Mouse (Mus musculus) myocyte (in vitro differentiated cells): ENCODE measurements at regions not wholly inside any gene's neighbourhood (a gene's known extent, or its start where the extent isn't known, plus 50 kb on each side); places are given as distances from the start of the nearest gene placed in this dataset.

Experiments used
- CEBPB ChIP-seq: IDR thresholded peaks from 2 replicates; pipeline ENCODE4 v1.6.1; 2011; ENCODE audit warnings: mild to moderate bottlenecking, moderate library complexity; ENCODE audit not compliant: poor library complexity, insufficient read depth, severe bottlenecking
- E2F4 ChIP-seq: IDR thresholded peaks from one replicate; pipeline ENCODE4 v1.6.1; 2011; ENCODE audit warnings: mild to moderate bottlenecking, control low read depth, moderate library complexity; ENCODE audit not compliant: insufficient read depth
- MAX ChIP-seq: IDR thresholded peaks from one replicate; pipeline ENCODE4 v1.6.1; 2011; ENCODE audit warnings: low read depth, mild to moderate bottlenecking, control low read depth
- MYOD1 ChIP-seq, 3 experiments: IDR thresholded peaks; one replicate each; pipeline ENCODE4 v1.6.1; 2011; ENCODE audit warnings: control low read depth in 2 of 3, low read depth in 2 of 3, mild to moderate bottlenecking in 2 of 3, moderate library complexity in 1 of 3; ENCODE audit not compliant: insufficient read length in 2 of 3, control insufficient read depth in 1 of 3
- MYOG ChIP-seq, 3 experiments: IDR thresholded peaks; one replicate each; pipeline ENCODE4 v1.6.1; 2011; ENCODE audit warnings: control low read depth in 2 of 3, low read depth in 2 of 3, mild to moderate bottlenecking in 2 of 3; ENCODE audit not compliant: insufficient read length in 2 of 3, control insufficient read depth in 1 of 3, insufficient read depth in 1 of 3
- POLR2A ChIP-seq: IDR thresholded peaks from one replicate; pipeline ENCODE4 v1.6.1; 2011; ENCODE audit warnings: low read depth, mild to moderate bottlenecking, control low read depth, moderate library complexity; ENCODE audit not compliant: insufficient read length
- POLR2AphosphoS2 ChIP-seq: IDR thresholded peaks from one replicate; pipeline ENCODE4 v1.6.1; 2011; ENCODE audit warnings: low read depth, control low read depth; ENCODE audit not compliant: insufficient read length
- REST ChIP-seq: IDR thresholded peaks from one replicate; pipeline ENCODE4 v1.6.1; 2011; ENCODE audit warnings: mild to moderate bottlenecking, control low read depth, moderate library complexity; ENCODE audit not compliant: insufficient read depth, insufficient read length
- TCF12 ChIP-seq: IDR thresholded peaks from one replicate; pipeline ENCODE4 v1.6.1; 2011; ENCODE audit warnings: mild to moderate bottlenecking, control low read depth; ENCODE audit not compliant: poor library complexity, insufficient read depth, severe bottlenecking
- TCF3 ChIP-seq: IDR thresholded peaks from one replicate; pipeline ENCODE4 v1.6.1; 2011; ENCODE audit warnings: low read depth, control low read depth; ENCODE audit not compliant: insufficient read length
- USF1 ChIP-seq: IDR thresholded peaks from one replicate; pipeline ENCODE4 v1.6.1; 2011; ENCODE audit warnings: low read depth, mild to moderate bottlenecking, control low read depth, moderate library complexity

- TF ChIP-seq MAX (no peak), POLR2A (no peak), MYOG (IDR thresholded peaks at IDR 0.05; ENCODE audit: control insufficient read depth in 1 of 3, insufficient read depth in 1 of 3, insufficient read length in 2 of 3, low read depth in 2 of 3) (no peak), USF1 (no peak), CEBPB (no peak), E2F4 (no peak), POLR2AphosphoS2 (no peak), MYOD1 (IDR thresholded peaks at IDR 0.05; ENCODE audit: control insufficient read depth in 1 of 3, insufficient read length in 2 of 3, low read depth in 2 of 3) (no peak), TCF3 (no peak), TCF12 (no peak), REST (no peak)
Measured at GRCm38 (mm10) chr7:115399461-115399860, 639.1 kb downstream of the Sox6 start.
